8 mouse cellular contexts compared by ENCODE assay signal in the genomic region with DNA sequence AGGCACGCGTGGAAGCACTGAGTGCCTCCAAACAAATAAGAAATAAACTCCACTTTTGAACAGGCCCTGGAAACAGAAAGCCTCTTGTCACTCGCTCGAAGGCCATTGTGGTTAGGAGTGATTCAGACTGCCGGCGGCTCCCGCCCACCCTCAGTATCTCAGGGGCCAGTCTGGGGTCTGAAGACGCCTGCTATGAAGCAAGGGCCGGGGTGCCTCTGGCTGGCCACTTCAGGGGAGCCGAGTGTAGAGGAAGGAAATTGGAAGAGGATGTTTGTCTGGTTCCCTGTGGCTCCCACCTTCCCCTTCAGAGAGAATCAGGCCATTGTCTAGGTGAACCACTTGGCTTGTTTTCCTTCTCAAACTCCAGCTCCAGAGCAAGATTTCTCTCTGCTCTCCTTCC. TPM values are rescaled to one million over a fixed set of nuclear protein-coding genes. Genes with fewer than 3 reads are reported as not detected.
DNase-seq lines count a peak whose midpoint lies in the region; ATAC-seq and TF ChIP-seq lines count a peak whose summit lies in the region.

No protein-coding gene starts in this region.

- TF ChIP-seq CTCF in heart, postnatal 0 days (IDR thresholded peaks at IDR 0.05; ENCODE audit: low read depth) = no peak

- no peaks in the 10 kb centered on the region for H3K36me3 ChIP-seq in heart, postnatal 0 days (replicated peaks; ENCODE audit: control insufficient read depth, insufficient read depth, low read length)
- H3K36me3 ChIP-seq in limb, embryonic 15.5 days = no peaks in the 10 kb centered on the region
- no peaks in the 10 kb centered on the region for H3K36me3 ChIP-seq in midbrain, embryonic 16.5 days (ENCODE audit: control insufficient read depth, insufficient read depth, low read length)

- peak overlapping the region; percentile 9; the same call in 1 of the 2 replicates for H3K4me2 ChIP-seq in heart, postnatal 0 days (ENCODE audit: low read depth, low read length)
- H3K4me2 ChIP-seq in limb, embryonic 15.5 days = peak overlapping the region; percentile 1; the same call in 1 of the 2 replicates
- no peak overlapping the region for H3K4me2 ChIP-seq in midbrain, embryonic 16.5 days (ENCODE audit: low read length)

- peaks cover 10% of the 10 kb centered on the region; the same call in 1 of the 2 replicates for H3K4me1 ChIP-seq in heart, postnatal 0 days (ENCODE audit: control insufficient read depth, insufficient read depth)
- H3K4me1 ChIP-seq in limb, embryonic 15.5 days = peaks cover 20% of the 10 kb centered on the region
- H3K4me1 ChIP-seq in midbrain, embryonic 16.5 days (ENCODE audit: control insufficient read depth, insufficient read depth, low read length) = no peaks in the 10 kb centered on the region

- H3K9me3 ChIP-seq in heart, postnatal 0 days (replicated peaks; ENCODE audit: control insufficient read depth, low read length) = no peaks in the 10 kb centered on the region
- no peaks in the 10 kb centered on the region for H3K9me3 ChIP-seq in limb, embryonic 15.5 days
- no peaks in the 10 kb centered on the region for H3K9me3 ChIP-seq in midbrain, embryonic 16.5 days (replicated peaks; ENCODE audit: control insufficient read depth, low read length, poor library complexity, severe bottlenecking)

- no peaks in the 10 kb centered on the region for H3K27me3 ChIP-seq in heart, postnatal 0 days (ENCODE audit: control insufficient read depth, insufficient read depth, low read length)
- no peaks in the 10 kb centered on the region for H3K27me3 ChIP-seq in limb, embryonic 15.5 days
- H3K27me3 ChIP-seq in midbrain, embryonic 16.5 days (ENCODE audit: control insufficient read depth, insufficient read depth, low read depth, low read length) = no peaks in the 10 kb centered on the region

- H3K27ac ChIP-seq in heart, postnatal 0 days (ENCODE audit: low read depth) = peak overlapping the region; percentile 90
- H3K27ac ChIP-seq in limb, embryonic 15.5 days = peak overlapping the region; percentile 79
- peak overlapping the region; percentile 23; the same call in 1 of the 2 replicates for H3K27ac ChIP-seq in midbrain, embryonic 16.5 days (ENCODE audit: low read length)

- H3K9ac ChIP-seq in heart, postnatal 0 days (replicated peaks; ENCODE audit: low read depth, low read length) = 0 out of 2 replicates have a peak overlapping the region, but pooled peaks have one; percentile 17
- no peak overlapping the region for H3K9ac ChIP-seq in limb, embryonic 15.5 days
- no peak overlapping the region for H3K9ac ChIP-seq in midbrain, embryonic 16.5 days (ENCODE audit: low read depth, low read length)

- ATAC-seq in heart, postnatal 0 days (ENCODE audit: insufficient read depth, low read depth) = peak; percentile 73
- no peak for ATAC-seq in limb, embryonic 15.5 days (ENCODE audit: insufficient number of reproducible peaks, low FRiP score, low TSS enrichment, low read depth)
- ATAC-seq in midbrain, embryonic 16.5 days = no peak
- ATAC-seq in activated CD4-positive, CD25-positive, alpha-beta regulatory T cell, adult 4 months = no peak

- H3K4me3 ChIP-seq in heart, postnatal 0 days (ENCODE audit: low read depth, low read length) = no peak overlapping the region
- no peak overlapping the region for H3K4me3 ChIP-seq in limb, embryonic 15.5 days
- no peak overlapping the region for H3K4me3 ChIP-seq in midbrain, embryonic 16.5 days (ENCODE audit: low read depth, low read length)

- WGBS in heart, postnatal 0 days = 18% methylated on average over 10 of the region's 10 CpGs
- WGBS in limb, embryonic 15.5 days = 24% methylated on average over 10 of the region's 10 CpGs
- WGBS in midbrain, embryonic 16.5 days = 13% methylated on average over 10 of the region's 10 CpGs

- no peak for TF ChIP-seq EP300 in heart, postnatal 0 days (IDR thresholded peaks at IDR 0.05; ENCODE audit: low read depth)

- DNase-seq in thymus, postnatal 14 days = peak; percentile 7
- no peak for DNase-seq in thymus, postnatal 36 days
- peak; percentile 67 for DNase-seq in embryo, embryonic 9.5 days (ENCODE audit: extremely low spot score)
- peak; percentile 54 for DNase-seq in heart, postnatal 0 days (ENCODE audit: low spot score)
- DNase-seq in gastrocnemius, adult 8-10 months (ENCODE audit: low spot score in 2 of 2) = no peak

RNA-seq across cellular contexts. Expression of a gene that starts 10.3 kb away (rescaled TPM):
- not detected in 2 replicates for total RNA-seq in heart, postnatal 0 days (2014; rRNA removed; ENCODE audit: low replicate concordance)
- not detected in 2 replicates for polyA plus RNA-seq in heart, postnatal 0 days (2015; fragmentation: Nextera tagmentation; extraction: Ambion mirVana)
- polyA plus RNA-seq in limb, embryonic 15.5 days (2015; fragmentation: Nextera tagmentation; extraction: Ambion mirVana) = not detected in 2 replicates
- polyA plus RNA-seq in midbrain, embryonic 16.5 days (2015; fragmentation: Nextera tagmentation; extraction: Ambion mirVana) = not detected in 2 replicates
- not detected for polyA plus RNA-seq in activated CD4-positive, CD25-positive, alpha-beta regulatory T cell, adult 4 months (2017; shearing (Covaris generic))
- total RNA-seq in gastrocnemius, adult 8-10 months (2022) = under 1 TPM in 1 of 4 experiments, not detected in 3; 0.46 TPM

RNA-seq across cellular contexts. Expression of a gene that starts 32.5 kb away (rescaled TPM):
- 19.2 and 20.1 TPM in 2 replicates for total RNA-seq in heart, postnatal 0 days (2014; rRNA removed; ENCODE audit: low replicate concordance)
- 2.6 and 3.5 TPM in 2 replicates for polyA plus RNA-seq in heart, postnatal 0 days (2015; fragmentation: Nextera tagmentation; extraction: Ambion mirVana)
- 4.2 and 5.2 TPM in 2 replicates for polyA plus RNA-seq in limb, embryonic 15.5 days (2015; fragmentation: Nextera tagmentation; extraction: Ambion mirVana)
- polyA plus RNA-seq in midbrain, embryonic 16.5 days (2015; fragmentation: Nextera tagmentation; extraction: Ambion mirVana) = 4.7 and 5.8 TPM in 2 replicates
- polyA plus RNA-seq in activated CD4-positive, CD25-positive, alpha-beta regulatory T cell, adult 4 months (2017; shearing (Covaris generic)) = 1 to 10 TPM; 1.2 to 1.6 TPM
- total RNA-seq in gastrocnemius, adult 8-10 months (2022) = 10 to 100 TPM; 13.8 to 17.5 (median 16.6) TPM

RNA-seq across cellular contexts. Expression of a gene that starts 52.5 kb away (rescaled TPM):
- total RNA-seq in heart, postnatal 0 days (2014; rRNA removed; ENCODE audit: low replicate concordance) = 60.4 and 73.2 TPM in 2 replicates
- 63.9 and 64.5 TPM in 2 replicates for polyA plus RNA-seq in heart, postnatal 0 days (2015; fragmentation: Nextera tagmentation; extraction: Ambion mirVana)
- polyA plus RNA-seq in limb, embryonic 15.5 days (2015; fragmentation: Nextera tagmentation; extraction: Ambion mirVana) = 248 and 274 TPM in 2 replicates
- 499 and 559 TPM in 2 replicates for polyA plus RNA-seq in midbrain, embryonic 16.5 days (2015; fragmentation: Nextera tagmentation; extraction: Ambion mirVana)
- polyA plus RNA-seq in activated CD4-positive, CD25-positive, alpha-beta regulatory T cell, adult 4 months (2017; shearing (Covaris generic)) = 10 to 100 TPM; 81.8 to 88.3 TPM
- total RNA-seq in gastrocnemius, adult 8-10 months (2022) = 1 to 10 TPM; 1.9 to 6.9 (median 6.0) TPM

Comparison
In these comparisons a context has a peak if more than half of its experiments do, and no peak if none do; other contexts are left out.
1. DNase-seq: peak in thymus, postnatal 14 days (single experiment), embryo, embryonic 9.5 days (single experiment) and heart, postnatal 0 days (single experiment); none in thymus, postnatal 36 days (0 of 2) and gastrocnemius, adult 8-10 months (0 of 2).
2. H3K27ac ChIP-seq: peak in every context shown above with its lines; median percentile 90 in heart, postnatal 0 days; 79 in limb, embryonic 15.5 days; 23 in midbrain, embryonic 16.5 days.